Mouse (Mus musculus) left cerebral cortex, adult 9 months (tissue): ENCODE data around the gene Hsd17b10.
A peak's percentile ranks its signal among the peaks of the same experiment; 100 is the strongest.

Source experiments
- DNase-seq, 2 experiments: peaks; one replicate each; pipeline ENCODE4 v3.0.0; 2022; ENCODE audit warnings: low spot score in 2 of 2

Gene Hsd17b10

GRCm38 (mm10) chrX:152001737-152002710 is at the start of gene Hsd17b10:
TSS of gene Hsd17b10 (plus strand) at chrX:152001845.
- peak; percentile 56 to 71 for DNase-seq

DNA sequence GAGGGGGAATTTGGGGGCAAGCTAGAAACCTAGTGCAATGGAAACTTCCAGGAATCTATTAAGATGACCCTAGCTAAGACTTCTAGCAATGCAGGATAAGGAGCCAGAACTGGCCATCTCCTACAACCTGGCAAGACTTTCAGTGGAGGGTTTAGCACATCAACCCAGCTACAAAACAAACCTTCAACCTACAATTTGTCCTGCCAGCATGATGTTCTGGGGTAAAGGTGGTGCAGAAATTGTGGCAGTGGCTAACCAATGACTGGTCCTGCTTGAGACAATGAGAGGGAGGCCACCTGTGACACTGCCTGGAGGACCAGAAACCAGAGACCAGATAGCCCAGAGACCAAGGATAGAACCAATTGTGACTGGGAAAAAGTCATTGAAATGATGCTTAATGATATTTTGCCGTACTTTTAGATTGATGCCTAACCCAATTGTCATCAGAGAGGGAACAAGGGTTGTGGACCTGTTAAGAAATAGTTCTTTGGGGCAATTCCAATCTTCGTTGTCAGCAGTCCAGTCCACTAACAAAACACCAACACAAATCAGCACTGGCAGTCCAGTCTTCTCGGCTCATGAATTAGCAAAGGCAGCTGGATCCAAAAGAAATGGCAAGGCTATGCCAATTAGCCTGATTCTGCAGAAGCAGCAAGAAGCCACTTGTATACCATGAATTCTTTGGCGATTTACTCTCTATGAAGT is 2.5 kb upstream of the Hsd17b10 start:
- no peak for DNase-seq

GRCm38 (mm10) chrX:152001182-152001684 is 412 bp upstream of the Hsd17b10 start:
- no peak for DNase-seq

DNA sequence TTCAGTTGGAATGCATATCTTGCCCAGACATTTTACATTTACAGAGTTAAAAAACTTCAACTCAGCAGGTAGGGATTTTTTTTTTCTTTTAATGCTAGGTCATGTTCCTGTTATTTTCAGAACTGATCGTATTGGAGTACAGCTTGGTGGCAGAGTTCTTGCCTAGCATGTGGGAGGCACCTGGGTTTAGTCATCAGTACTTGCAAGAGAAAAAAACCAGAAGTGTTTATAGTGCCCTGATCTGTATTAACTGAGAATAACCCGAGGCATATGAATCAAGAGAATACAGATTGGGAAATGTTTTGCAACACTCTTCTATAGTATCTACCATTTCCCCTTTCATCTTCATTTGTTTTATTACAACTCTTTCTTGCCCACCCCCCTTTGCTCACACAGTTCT is 1.2 kb downstream of the Hsd17b10 start:
- DNase-seq = no peak

- DNase-seq = no peak
Measured at GRCm38 (mm10) chrX:152007863-152008262, 6.2 kb downstream of the Hsd17b10 start.

DNA sequence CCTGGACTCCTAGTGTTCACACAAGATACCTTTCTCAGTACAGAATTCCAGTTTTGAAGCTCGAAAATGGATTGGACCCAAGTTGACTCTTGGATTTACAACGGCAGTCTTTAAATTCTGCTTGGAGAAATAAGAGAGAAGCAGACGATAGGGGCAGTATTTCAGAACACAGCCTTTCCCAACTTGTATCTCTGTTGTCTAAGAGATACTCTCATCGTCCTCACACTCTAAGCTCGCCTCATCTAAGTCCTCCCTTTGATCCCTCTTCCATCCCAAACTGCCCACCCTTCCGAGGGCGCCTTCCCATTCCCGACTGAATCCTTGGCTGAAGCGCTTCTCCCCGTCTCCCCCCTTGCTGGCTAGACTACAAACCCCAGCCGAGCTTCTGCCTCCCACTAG is 14.1 kb downstream of the Hsd17b10 start:
- no peak for DNase-seq

GRCm38 (mm10) chrX:152016151-152017145 is 14.8 kb downstream of the Hsd17b10 start, which contains the start of the genes Ribc1 and Smc1a:
TSS of gene Ribc1 (minus strand) at chrX:152016295.
TSS of gene Smc1a (plus strand) at chrX:152016428.
- DNase-seq = peak; percentile 86 to 94

GRCm38 (mm10) chrX:152017186-152017585 is 15.5 kb downstream of the Hsd17b10 start:
- no peak for DNase-seq

GRCm38 (mm10) chrX:152019294-152019693 is 17.6 kb downstream of the Hsd17b10 start:
- no peak for DNase-seq

DNA sequence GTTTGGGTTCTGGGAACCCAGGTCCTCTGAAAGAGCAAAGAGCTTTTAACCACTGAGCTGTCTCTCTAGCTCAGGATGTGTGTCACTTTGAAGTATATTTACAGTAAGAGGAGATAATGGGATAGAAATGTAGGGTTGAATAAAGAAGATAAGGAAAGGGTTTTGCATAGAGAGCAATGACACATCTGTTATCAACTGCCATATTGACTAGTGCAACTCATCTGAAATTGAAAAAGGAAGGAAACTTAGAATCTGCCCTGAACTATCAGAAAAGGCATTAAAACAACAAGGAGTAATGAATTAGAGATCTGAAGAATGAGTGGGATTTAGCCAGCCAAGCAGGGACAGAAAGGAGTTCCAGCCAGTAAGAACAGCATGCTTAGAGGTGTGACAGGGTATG is 38.2 kb downstream of the Hsd17b10 start:
- DNase-seq = no peak

GRCm38 (mm10) chrX:152047230-152047629 is 45.6 kb downstream of the Hsd17b10 start:
- no peak for DNase-seq

DNA sequence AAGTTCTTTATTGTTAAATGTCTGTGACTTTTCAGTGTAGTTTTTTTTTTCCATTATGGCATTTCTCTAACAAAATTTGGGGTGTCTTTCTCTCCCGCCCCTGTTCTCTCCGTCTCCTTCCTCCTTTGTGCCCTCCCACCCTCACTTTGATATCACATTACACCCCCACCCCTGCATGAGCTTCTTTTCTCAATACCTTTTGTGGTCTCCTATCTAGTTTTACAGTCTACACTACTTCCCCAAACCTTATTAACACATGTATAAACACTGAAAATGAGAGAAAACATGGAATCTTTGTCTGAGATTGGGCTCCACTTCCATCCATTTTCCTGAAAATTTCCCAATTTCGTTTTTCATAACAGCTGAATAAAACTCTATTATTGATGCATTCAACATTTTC is 50.9 kb downstream of the Hsd17b10 start:
- DNase-seq = no peak
